Mouse (Mus musculus) lung, embryonic 16.5 days (tissue): ENCODE data around the gene Topaz1. TPM values are rescaled to one million over a fixed set of nuclear protein-coding genes. Genes with fewer than 3 reads are reported as not detected.
A peak's percentile ranks its signal among the peaks of the same experiment; 100 is the strongest.

Experiments
- ATAC-seq: fragments of 200-750 bp; cut with Nextera tagmentation; 2 replicates; pipeline ENCODE4 v1.8.0; 2017; ENCODE audit warnings: low read depth, mild to moderate bottlenecking, moderate library complexity
- H3K27ac ChIP-seq: fragments of 300-500 bp; sonication (generic); 2 replicates; pipeline ENCODE4 v1.5.1; 2014; ENCODE audit warnings: mild to moderate bottlenecking, control low read depth, low read length
- H3K27me3 ChIP-seq: fragments of 300-500 bp; sonication (generic); 2 replicates; pipeline ENCODE4 v1.6.1; 2014; ENCODE audit warnings: low read depth, low read length, mixed read lengths; ENCODE audit not compliant: control insufficient read depth, insufficient read depth
- H3K36me3 ChIP-seq: fragments of 300-500 bp; sonication (generic); 2 replicates; pipeline ENCODE4 v1.6.1; 2014; ENCODE audit warnings: low read length; ENCODE audit not compliant: control insufficient read depth, insufficient read depth
- H3K4me1 ChIP-seq: fragments of 300-500 bp; sonication (generic); replicated peaks from 2 replicates; pipeline ENCODE4 v1.6.1; 2014; ENCODE audit warnings: low read length, mixed read lengths; ENCODE audit not compliant: control insufficient read depth, insufficient read depth
- H3K4me2 ChIP-seq: fragments of 300-500 bp; sonication (generic); 2 replicates; pipeline ENCODE4 v1.6.1; 2014; ENCODE audit warnings: low read depth, low read length, control low read depth
- H3K4me3 ChIP-seq: fragments of 300-500 bp; sonication (generic); 2 replicates; pipeline ENCODE4 v1.5.1; 2014; ENCODE audit warnings: mild to moderate bottlenecking, low read length, control low read depth
- H3K9ac ChIP-seq: fragments of 300-500 bp; sonication (generic); 2 replicates; pipeline ENCODE4 v1.6.1; 2014; ENCODE audit warnings: low read length, control low read depth
- H3K9me3 ChIP-seq: fragments of 300-500 bp; sonication (generic); 2 replicates; pipeline ENCODE4 v1.6.1; 2016; ENCODE audit warnings: low read length; ENCODE audit not compliant: control insufficient read depth
- WGBS: fragments of 180-500 bp; shearing (Covaris S2); extraction: QIAGEN DNeasy Blood & Tissue Kit; methylation state at CpG from one replicate; pipeline ENCODE4 v1.1.7; 2014; 5-methylcytosine and 5-hydroxymethylcytosine counted together
- polyA plus RNA-seq: library from polyadenylated mRNA; unstranded; fragments of >200 nt; fragmentation: Nextera tagmentation; extraction: Ambion mirVana; gene quantifications from 2 replicates; pipeline ENCODE4 v1.2.1, GENCODE M21; 2015

Gene Topaz1
- polyA plus RNA-seq, 1 experiment from 2014 or later = not detected

- Histone ChIP-seq H3K27me3 (no peaks in the 10 kb centered on the region), H3K4me2 (peak within 1 kb of the TSS; percentile 62), H3K27ac (peak within 1 kb of the TSS; percentile 98), H3K9me3 (no peaks in the 10 kb centered on the region), H3K9ac (peak within 1 kb of the TSS; percentile 69), H3K4me3 (peak within 1 kb of the TSS; percentile 79), H3K4me1 (peaks cover 14% of the 10 kb centered on the region), H3K36me3 (no peaks in the 10 kb centered on the region)
- WGBS = 4% methylated on average over 42 of the region's 42 CpGs
- ATAC-seq = peak; percentile 98
These were observed 58.1 kb downstream of the Topaz1 start, which contains the start of gene Tcaim for GRCm38 (mm10) chr9:122805053-122805844. Gene Tcaim (plus strand): TSS chr9:122805539.

GRCm38 (mm10) chr9:122805845-122806341 lies 58.7 kb downstream of the Topaz1 start:
- WGBS = 8% methylated on average over 10 of the region's 10 CpGs
- Histone ChIP-seq H3K4me2 (peak overlapping the region; percentile 62), H3K9me3 (no peaks in the 10 kb centered on the region), H3K9ac (peak overlapping the region; percentile 69), H3K4me1 (peaks cover 16% of the 10 kb centered on the region), H3K27ac (peak overlapping the region; percentile 98), H3K27me3 (no peaks in the 10 kb centered on the region), H3K36me3 (no peaks in the 10 kb centered on the region), H3K4me3 (peak overlapping the region; percentile 79)
- ATAC-seq = peak; percentile 68

GRCm38 (mm10) chr9:122807186-122807585 lies 60.0 kb downstream of the Topaz1 start:
- WGBS = 84% methylated on average over 2 of the region's 2 CpGs
- Histone ChIP-seq H3K36me3 (no peaks in the 10 kb centered on the region), H3K4me2 (no peak overlapping the region), H3K4me1 (peaks cover 16% of the 10 kb centered on the region), H3K4me3 (no peak overlapping the region), H3K9me3 (no peaks in the 10 kb centered on the region), H3K9ac (no peak overlapping the region), H3K27me3 (no peaks in the 10 kb centered on the region), H3K27ac (no peak overlapping the region; the same call in 1 of the 2 replicates)
- ATAC-seq = no peak

GRCm38 (mm10) chr9:122810212-122810611 lies 63.1 kb downstream of the Topaz1 start:
- no peaks in the 10 kb centered on the region for H3K27me3 ChIP-seq
- H3K4me3 ChIP-seq = no peak overlapping the region
- H3K9me3 ChIP-seq = no peaks in the 10 kb centered on the region
- H3K27ac ChIP-seq = no peak overlapping the region
- no peak overlapping the region for H3K9ac ChIP-seq
- no peak for ATAC-seq
- H3K4me2 ChIP-seq = no peak overlapping the region
- peaks cover 13% of the 10 kb centered on the region for H3K4me1 ChIP-seq
- 0 out of 2 replicates have a peak, but pooled peaks cover 7% of the 10 kb centered on the region for H3K36me3 ChIP-seq
- 86% methylated on average over 3 of the region's 3 CpGs for WGBS

- Histone ChIP-seq H3K4me1 (peaks cover 5% of the 10 kb centered on the region; the same call in 1 of the 2 replicates), H3K36me3 (peaks cover 7% of the 10 kb centered on the region; the same call in 1 of the 2 replicates), H3K9ac (no peak overlapping the region), H3K4me3 (no peak overlapping the region), H3K4me2 (no peak overlapping the region), H3K27ac (no peak overlapping the region), H3K27me3 (no peaks in the 10 kb centered on the region), H3K9me3 (no peaks in the 10 kb centered on the region)
- no peak for ATAC-seq
- WGBS = 81% methylated on average over 5 of the region's 5 CpGs
These were observed 65.2 kb downstream of the Topaz1 start for GRCm38 (mm10) chr9:122812386-122812785.

- H3K27ac ChIP-seq = no peak overlapping the region
- peaks cover 7% of the 10 kb centered on the region; the same call in 1 of the 2 replicates for H3K36me3 ChIP-seq
- H3K9me3 ChIP-seq = no peaks in the 10 kb centered on the region
- no peak for ATAC-seq
- no peaks in the 10 kb centered on the region for H3K27me3 ChIP-seq
- no peak overlapping the region for H3K4me3 ChIP-seq
- H3K9ac ChIP-seq = no peak overlapping the region
- WGBS = 92% methylated on average over 2 of the region's 2 CpGs
- H3K4me1 ChIP-seq = peaks cover 3% of the 10 kb centered on the region; the same call in 1 of the 2 replicates
- H3K4me2 ChIP-seq = no peak overlapping the region
These were observed 67.6 kb downstream of the Topaz1 start for GRCm38 (mm10) chr9:122814775-122815174.

GRCm38 (mm10) chr9:122815239-122815851 lies 68.2 kb downstream of the Topaz1 start:
- H3K27ac ChIP-seq = no peak overlapping the region
- no peak overlapping the region for H3K4me2 ChIP-seq
- no peaks in the 10 kb centered on the region for H3K27me3 ChIP-seq
- no peak overlapping the region for H3K9ac ChIP-seq
- H3K9me3 ChIP-seq = no peaks in the 10 kb centered on the region
- WGBS = 50% methylated on average over 4 of the region's 4 CpGs
- H3K4me3 ChIP-seq = no peak overlapping the region
- ATAC-seq = no peak
- peaks cover 7% of the 10 kb centered on the region; the same call in 1 of the 2 replicates for H3K36me3 ChIP-seq
- H3K4me1 ChIP-seq = peaks cover 3% of the 10 kb centered on the region; the same call in 1 of the 2 replicates

- Histone ChIP-seq H3K27ac (peak overlapping the region; percentile 21), H3K36me3 (peaks cover 13% of the 10 kb centered on the region), H3K4me1 (no peaks in the 10 kb centered on the region; the same call in 1 of the 2 replicates), H3K4me3 (no peak overlapping the region), H3K27me3 (no peaks in the 10 kb centered on the region), H3K4me2 (no peak overlapping the region), H3K9ac (no peak overlapping the region), H3K9me3 (no peaks in the 10 kb centered on the region)
- ATAC-seq = peak; percentile 49; the same call in 1 of the 2 replicates
- 60% methylated on average over 5 of the region's 5 CpGs for WGBS
These were observed 76.3 kb downstream of the Topaz1 start for GRCm38 (mm10) chr9:122823374-122824017.

- no peak for ATAC-seq
- H3K4me1 ChIP-seq = no peaks in the 10 kb centered on the region; the same call in 1 of the 2 replicates
- no peak overlapping the region for H3K9ac ChIP-seq
- H3K36me3 ChIP-seq = peaks cover 13% of the 10 kb centered on the region
- no peak overlapping the region for H3K27ac ChIP-seq
- H3K4me2 ChIP-seq = no peak overlapping the region
- H3K9me3 ChIP-seq = no peaks in the 10 kb centered on the region
- H3K27me3 ChIP-seq = no peaks in the 10 kb centered on the region
- 64% methylated on average over 4 of the region's 4 CpGs for WGBS
- H3K4me3 ChIP-seq = no peak overlapping the region
These were observed 79.6 kb downstream of the Topaz1 start for GRCm38 (mm10) chr9:122826743-122827142.
